Mouse (Mus musculus) C2C12 (cell line): Measurements from ENCODE around the gene Atg4b.

Experiments used
- CTCF ChIP-seq: IDR thresholded peaks from one replicate; pipeline ENCODE4 v1.5.1; 2011; ENCODE audit not compliant: control insufficient read depth, insufficient read depth, insufficient read length
- FOSL1 ChIP-seq: IDR thresholded peaks from one replicate; pipeline ENCODE4 v1.8.0; 2011; ENCODE audit warnings: mild to moderate bottlenecking, low read length; ENCODE audit not compliant: poor library complexity, insufficient read depth, severe bottlenecking
- MAX ChIP-seq: IDR thresholded peaks from one replicate; pipeline ENCODE4 v1.6.1; 2011; ENCODE audit warnings: mild to moderate bottlenecking, control low read depth
- MYOD1 ChIP-seq: IDR thresholded peaks from one replicate; pipeline ENCODE4 v1.6.1; 2011; ENCODE audit warnings: low read depth; ENCODE audit not compliant: control insufficient read depth, insufficient read length
- MYOG ChIP-seq: IDR thresholded peaks from one replicate; pipeline ENCODE4 v1.6.1; 2011; ENCODE audit not compliant: control insufficient read depth, insufficient read length; ENCODE audit errors: extremely low read depth
- USF1 ChIP-seq: IDR thresholded peaks from one replicate; pipeline ENCODE4 v1.6.1; 2011; ENCODE audit warnings: low read depth, mild to moderate bottlenecking, control low read depth, moderate library complexity

GRCm38 (mm10) chr1:93786912-93787311 is 35.6 kb downstream of the Atg4b start:
- TF ChIP-seq USF1 (no peak), CTCF (no peak), MYOD1 (no peak), MYOG (no peak), FOSL1 (no peak), MAX (no peak)
